Mouse (Mus musculus) neural tube, embryonic 13.5 days (tissue): ENCODE data around the gene Zdhhc22. TPM values are rescaled to one million over a fixed set of nuclear protein-coding genes. Genes with fewer than 3 reads are reported as not detected.

Experiments used
- ATAC-seq: fragments of 200-750 bp; cut with Nextera tagmentation; 2 replicates; pipeline ENCODE4 v1.8.0; 2017; ENCODE audit warnings: low read depth, mild to moderate bottlenecking, moderate TSS enrichment, moderate library complexity
- H3K27ac ChIP-seq: fragments of 300-500 bp; sonication (generic); replicated peaks from 2 replicates; pipeline ENCODE4 v1.5.1; 2015; ENCODE audit warnings: moderate library complexity, mild to moderate bottlenecking, inconsistent platforms
- H3K27me3 ChIP-seq: fragments of 300-500 bp; sonication (generic); 2 replicates; pipeline ENCODE4 v1.6.1; 2015; ENCODE audit warnings: mild to moderate bottlenecking, inconsistent platforms
- H3K36me3 ChIP-seq: fragments of 300-500 bp; sonication (generic); 2 replicates; pipeline ENCODE4 v1.6.1; 2015; ENCODE audit warnings: mild to moderate bottlenecking, inconsistent platforms
- H3K4me1 ChIP-seq: fragments of 300-500 bp; sonication (generic); replicated peaks from 2 replicates; pipeline ENCODE4 v1.6.1; 2015; ENCODE audit warnings: inconsistent platforms
- H3K4me2 ChIP-seq: fragments of 300-500 bp; sonication (generic); 2 replicates; pipeline ENCODE4 v1.6.1; 2015; ENCODE audit warnings: inconsistent platforms, mild to moderate bottlenecking, moderate library complexity
- H3K4me3 ChIP-seq: fragments of 300-500 bp; sonication (generic); 2 replicates; pipeline ENCODE4 v1.5.1; 2015; ENCODE audit warnings: mild to moderate bottlenecking, inconsistent platforms
- H3K9ac ChIP-seq: fragments of 300-500 bp; sonication (generic); 2 replicates; pipeline ENCODE4 v1.6.1; 2015; ENCODE audit warnings: moderate library complexity, mild to moderate bottlenecking, inconsistent platforms
- H3K9me3 ChIP-seq: fragments of 300-500 bp; sonication (generic); 2 replicates; pipeline ENCODE4 v1.6.1; 2016; ENCODE audit warnings: inconsistent platforms
- WGBS: fragments of 180-500 bp; shearing (Covaris S2); methylation state at CpG from one replicate; pipeline ENCODE4 v1.1.7; 2015; 5-methylcytosine and 5-hydroxymethylcytosine counted together
- polyA plus RNA-seq: library from polyadenylated mRNA; unstranded; fragments of >200 nt; fragmentation: Nextera tagmentation; extraction: Ambion mirVana; gene quantifications from 2 replicates; pipeline ENCODE4 v1.2.1, GENCODE M21; 2015

The Zdhhc22 gene
- polyA plus RNA-seq, 1 experiment from 2014 or later, result 23.5 TPM

- 6% methylated on average over 40 of the region's 40 CpGs for WGBS
Observed at GRCm38 (mm10) chr12:86974387-86975288, 15.6 kb downstream of the Zdhhc22 start.

DNA sequence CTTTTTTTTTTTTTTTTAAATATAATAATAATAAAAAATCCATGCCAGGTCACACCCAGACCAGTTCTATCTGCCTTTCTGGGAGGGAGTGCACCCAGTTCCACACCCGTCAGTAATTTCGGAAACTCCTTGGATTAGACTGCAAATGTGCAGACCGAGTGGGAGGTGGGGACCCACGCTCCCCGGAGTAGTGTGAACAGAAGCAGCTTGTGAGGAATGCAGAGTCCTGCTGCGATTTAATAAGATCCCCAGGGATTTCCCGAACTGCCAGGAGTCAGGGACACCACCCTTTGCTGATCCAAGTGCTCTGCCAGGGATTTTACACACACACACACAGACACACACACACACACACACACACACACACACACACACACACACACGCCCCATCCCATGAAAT is 16.5 kb downstream of the Zdhhc22 start:
- no peaks in the 10 kb centered on the region for H3K36me3 ChIP-seq
- ATAC-seq, result no peak
- peak overlapping the region; percentile 87 for H3K27ac ChIP-seq
- peaks cover 57% of the 10 kb centered on the region for H3K4me1 ChIP-seq
- peak overlapping the region; percentile 47; the same call in 1 of the 2 replicates for H3K9ac ChIP-seq
- no peak overlapping the region for H3K4me2 ChIP-seq
- no peaks in the 10 kb centered on the region for H3K9me3 ChIP-seq
- no peak overlapping the region for H3K4me3 ChIP-seq
- H3K27me3 ChIP-seq, result peaks cover 15% of the 10 kb centered on the region
- WGBS, result 51% methylated on average over 8 of the region's 8 CpGs

More at GRCm38 (mm10) chr12:86974387-86975288, 15.6 kb downstream of the Zdhhc22 start:
- no peaks in the 10 kb centered on the region for H3K36me3 ChIP-seq
- peak; percentile 80 for ATAC-seq
- H3K4me1 ChIP-seq, result peaks cover 57% of the 10 kb centered on the region
- peak overlapping the region; percentile 47 for H3K9ac ChIP-seq
- peak overlapping the region; percentile 87 for H3K27ac ChIP-seq
- peak overlapping the region; percentile 54 for H3K4me2 ChIP-seq
- peak overlapping the region; percentile 19 for H3K4me3 ChIP-seq
- no peaks in the 10 kb centered on the region for H3K9me3 ChIP-seq
- H3K27me3 ChIP-seq, result peaks cover 21% of the 10 kb centered on the region

GRCm38 (mm10) chr12:86973216-86973615 is 17.0 kb downstream of the Zdhhc22 start:
- peak overlapping the region; percentile 17; the same call in 1 of the 2 replicates for H3K9ac ChIP-seq
- ATAC-seq, result no peak
- H3K27ac ChIP-seq, result peak overlapping the region; percentile 87
- no peak overlapping the region for H3K4me2 ChIP-seq
- peaks cover 11% of the 10 kb centered on the region; the same call in 1 of the 2 replicates for H3K27me3 ChIP-seq
- no peak overlapping the region for H3K4me3 ChIP-seq
- H3K9me3 ChIP-seq, result no peaks in the 10 kb centered on the region
- H3K36me3 ChIP-seq, result no peaks in the 10 kb centered on the region
- peaks cover 54% of the 10 kb centered on the region for H3K4me1 ChIP-seq
- WGBS, result 29% methylated on average over 7 of the region's 7 CpGs

DNA sequence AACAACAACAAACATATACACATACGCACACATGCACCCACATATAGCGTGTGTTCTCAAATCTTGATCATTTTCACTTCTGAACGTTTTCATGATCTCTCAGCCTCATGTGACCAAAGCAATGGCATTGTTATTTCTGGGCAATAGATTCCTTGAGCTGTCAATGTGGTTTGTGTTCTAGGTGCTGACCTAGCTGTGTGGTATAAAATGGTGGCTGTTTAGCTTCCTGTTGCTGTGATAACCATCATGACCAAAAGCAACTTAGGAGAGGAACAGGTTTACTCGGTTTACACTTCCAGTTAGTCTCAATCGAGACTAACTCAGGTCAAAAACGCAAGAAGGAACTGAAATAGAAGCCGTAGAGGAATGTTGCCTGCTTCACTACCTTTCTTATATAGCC is 19.1 kb downstream of the Zdhhc22 start:
- H3K36me3 ChIP-seq, result 0 out of 2 replicates have a peak, but pooled peaks cover under 1% of the 10 kb centered on the region
- no peak overlapping the region for H3K4me2 ChIP-seq
- ATAC-seq, result no peak
- H3K4me1 ChIP-seq, result peaks cover 38% of the 10 kb centered on the region
- peaks cover under 1% of the 10 kb centered on the region; the same call in 1 of the 2 replicates for H3K27me3 ChIP-seq
- H3K27ac ChIP-seq, result no peak overlapping the region
- no peak overlapping the region for H3K9ac ChIP-seq
- no peak overlapping the region for H3K4me3 ChIP-seq
- H3K9me3 ChIP-seq, result no peaks in the 10 kb centered on the region
- 94% methylated on average over 7 of the region's 7 CpGs for WGBS

- Histone ChIP-seq H3K9ac (no peak overlapping the region), H3K4me2 (no peak overlapping the region), H3K4me1 (peaks cover 19% of the 10 kb centered on the region), H3K9me3 (no peaks in the 10 kb centered on the region), H3K36me3 (peaks cover 16% of the 10 kb centered on the region), H3K4me3 (no peak overlapping the region), H3K27me3 (no peaks in the 10 kb centered on the region), H3K27ac (no peak overlapping the region)
- 59% methylated on average over 3 of the region's 3 CpGs for WGBS
- no peak for ATAC-seq
Observed at GRCm38 (mm10) chr12:86969220-86969601, 21.0 kb downstream of the Zdhhc22 start.

- no peak for ATAC-seq
- H3K4me1 ChIP-seq, result peaks cover 13% of the 10 kb centered on the region
- H3K9me3 ChIP-seq, result no peaks in the 10 kb centered on the region
- H3K27ac ChIP-seq, result no peak overlapping the region
- WGBS, result 72% methylated on average over 13 of the region's 13 CpGs
- no peak overlapping the region for H3K4me3 ChIP-seq
- H3K4me2 ChIP-seq, result no peak overlapping the region
- H3K9ac ChIP-seq, result no peak overlapping the region
- peaks cover 19% of the 10 kb centered on the region for H3K36me3 ChIP-seq
- H3K27me3 ChIP-seq, result no peaks in the 10 kb centered on the region
Observed at GRCm38 (mm10) chr12:86968468-86969219, 21.6 kb downstream of the Zdhhc22 start.

GRCm38 (mm10) chr12:86965237-86965799 is 24.9 kb downstream of the Zdhhc22 start:
- no peaks in the 10 kb centered on the region for H3K9me3 ChIP-seq

DNA sequence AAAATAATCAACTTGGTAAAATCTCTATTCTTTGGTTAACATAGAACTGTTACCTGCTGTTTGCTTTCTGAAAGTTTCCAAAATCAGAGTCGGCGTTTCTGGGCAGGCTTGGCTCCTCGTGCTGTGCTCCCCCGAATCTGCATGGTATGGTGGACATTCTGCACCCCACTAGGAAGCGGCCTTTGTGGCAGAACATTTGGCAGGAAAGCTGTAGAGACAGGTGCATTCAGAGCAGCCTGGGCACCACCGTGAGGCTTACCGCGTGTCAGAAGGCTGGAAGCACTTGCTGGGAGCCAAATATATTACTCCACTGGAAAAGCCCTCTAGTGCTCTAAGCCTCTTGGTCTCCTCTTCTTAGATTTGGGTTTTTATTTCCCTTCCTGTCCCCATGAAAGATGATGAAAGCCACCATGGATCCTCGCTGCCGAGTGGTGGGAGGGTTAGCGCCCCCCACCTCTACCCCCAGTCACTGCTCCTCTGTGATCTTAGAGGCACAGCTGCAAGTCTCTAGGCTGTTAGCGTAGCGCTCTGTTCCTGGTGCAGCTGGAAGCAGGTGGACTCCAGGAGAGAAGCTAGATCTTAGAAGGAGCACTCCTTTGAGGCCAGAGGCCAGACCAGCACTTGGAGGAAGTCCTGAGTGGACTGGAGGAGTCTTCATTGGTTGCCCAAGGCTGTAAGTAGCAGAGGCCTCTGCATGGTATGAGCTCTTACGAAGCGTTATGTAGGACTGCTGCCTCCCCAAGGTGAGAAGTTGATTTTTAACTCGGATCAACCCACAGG is 25.8 kb downstream of the Zdhhc22 start:
- Histone ChIP-seq H3K9me3 (no peaks in the 10 kb centered on the region), H3K4me3 (no peak overlapping the region), H3K27me3 (no peaks in the 10 kb centered on the region), H3K27ac (no peak overlapping the region), H3K4me1 (no peaks in the 10 kb centered on the region), H3K36me3 (peaks cover 61% of the 10 kb centered on the region), H3K4me2 (no peak overlapping the region), H3K9ac (no peak overlapping the region)
- WGBS, result 93% methylated on average over 16 of the region's 16 CpGs
- ATAC-seq, result no peak

More at GRCm38 (mm10) chr12:86965237-86965799, 24.9 kb downstream of the Zdhhc22 start:
- Histone ChIP-seq H3K4me1 (no peaks in the 10 kb centered on the region), H3K27me3 (no peaks in the 10 kb centered on the region), H3K36me3 (peaks cover 52% of the 10 kb centered on the region), H3K27ac (no peak overlapping the region), H3K4me3 (no peak overlapping the region), H3K4me2 (no peak overlapping the region), H3K9ac (no peak overlapping the region)
- no peak for ATAC-seq
- 90% methylated on average over 4 of the region's 4 CpGs for WGBS

DNA sequence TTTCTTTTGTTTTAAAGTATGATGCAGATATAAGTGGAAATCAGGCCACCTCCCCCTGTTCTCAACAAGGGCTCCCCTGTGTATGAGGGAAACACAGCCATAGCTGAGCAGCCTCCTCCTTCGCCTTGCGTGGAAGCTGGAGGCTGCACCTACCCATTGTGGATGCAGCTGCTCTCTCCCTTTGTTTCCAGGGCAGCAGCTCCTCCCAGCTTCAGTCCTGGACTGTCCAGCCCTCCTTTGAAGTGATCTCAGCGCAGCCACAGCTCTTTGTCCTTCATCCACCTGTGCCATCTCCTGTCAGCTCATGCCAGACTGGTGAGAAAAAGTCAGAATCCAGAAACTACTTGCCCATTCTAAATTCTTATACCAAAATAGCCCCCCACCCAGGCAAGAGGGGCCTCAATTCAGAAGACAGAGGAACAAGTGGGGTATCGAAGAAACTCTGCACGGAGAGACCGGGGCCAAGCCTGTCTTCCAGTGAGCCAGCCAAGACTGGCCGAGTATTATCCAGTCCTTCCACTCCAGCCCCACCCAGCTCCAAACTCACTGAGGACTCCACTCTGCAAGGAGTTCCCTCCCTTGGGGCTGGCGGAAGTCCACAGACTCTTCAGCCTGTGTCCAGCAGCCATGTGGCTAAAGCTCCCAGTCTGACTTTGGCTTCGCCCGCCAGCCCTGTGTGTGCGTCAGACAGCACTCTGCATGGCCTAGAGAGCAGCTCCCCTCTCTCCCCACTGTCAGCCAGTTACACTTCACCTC is 28.5 kb downstream of the Zdhhc22 start:
- WGBS, result 77% methylated on average over 11 of the region's 11 CpGs
- ATAC-seq, result no peak

DNA sequence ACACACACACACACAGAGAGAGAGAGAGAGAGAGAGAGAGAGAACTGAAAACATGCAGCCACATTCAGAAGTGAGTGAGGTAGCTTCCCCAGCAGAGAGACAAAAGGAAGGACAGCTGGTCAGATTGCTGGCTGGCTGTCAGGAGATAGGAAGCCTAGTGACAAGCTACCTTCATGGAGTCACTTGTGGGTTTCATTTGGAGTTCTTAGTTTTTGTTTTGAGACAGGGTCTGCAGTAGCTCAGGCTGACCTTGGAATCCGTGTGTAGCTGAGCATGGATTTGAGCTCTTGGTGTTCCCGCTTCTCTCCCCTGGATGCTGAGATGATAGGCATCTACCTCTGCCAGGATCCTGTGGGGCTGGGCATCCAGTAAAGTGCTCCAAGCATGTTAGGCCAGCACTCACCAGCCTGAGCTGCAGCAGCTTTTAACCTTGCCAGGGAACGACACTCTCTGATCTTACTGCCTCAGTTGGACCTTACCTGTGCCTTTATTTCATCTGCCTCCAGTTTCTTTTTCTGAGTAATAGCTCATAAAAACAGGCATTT is 29.4 kb downstream of the Zdhhc22 start:
- WGBS, result 93% methylated on average over 3 of the region's 3 CpGs
- H3K36me3 ChIP-seq, result peaks cover 91% of the 10 kb centered on the region
- ATAC-seq, result no peak

More for the DNA sequence above, 28.5 kb downstream of the Zdhhc22 start:
- Histone ChIP-seq H3K27ac (no peak overlapping the region), H3K4me2 (no peak overlapping the region), H3K9me3 (no peaks in the 10 kb centered on the region), H3K4me3 (no peak overlapping the region), H3K27me3 (no peaks in the 10 kb centered on the region), H3K9ac (no peak overlapping the region), H3K36me3 (peaks cover 85% of the 10 kb centered on the region), H3K4me1 (no peaks in the 10 kb centered on the region)

More for the DNA sequence above, 29.4 kb downstream of the Zdhhc22 start:
- H3K9ac ChIP-seq, result no peak overlapping the region
- no peak overlapping the region for H3K4me3 ChIP-seq
- no peaks in the 10 kb centered on the region for H3K4me1 ChIP-seq
- no peaks in the 10 kb centered on the region for H3K27me3 ChIP-seq
- no peak overlapping the region for H3K27ac ChIP-seq
- H3K4me2 ChIP-seq, result no peak overlapping the region
- no peaks in the 10 kb centered on the region for H3K9me3 ChIP-seq
